Mouse (Mus musculus) bone marrow, adult 2 months (tissue): ENCODE results near the gene Lsm4.

Experiments
- CTCF ChIP-seq: fragments of 200-500 bp; IDR thresholded peaks from 2 replicates; pipeline ENCODE4 v1.5.1; 2011; ENCODE audit warnings: low read length, control low read depth; ENCODE audit not compliant: control insufficient read depth, insufficient read depth
- POLR2A ChIP-seq: fragments of 200-500 bp; IDR thresholded peaks from 2 replicates; pipeline ENCODE4 v1.6.1; 2011; ENCODE audit warnings: low read depth, mild to moderate bottlenecking, control low read depth, low read length, borderline replicate concordance; ENCODE audit not compliant: control insufficient read depth

- TF ChIP-seq CTCF (no peak), POLR2A (no peak)
These were observed 43.7 kb downstream of the Lsm4 start for GRCm38 (mm10) chr8:70716521-70717400.
